Mouse (Mus musculus): ENCODE data around the gene Xpo4. TPM values are rescaled to one million over a fixed set of nuclear protein-coding genes. Genes with fewer than 3 reads are reported as not detected.

Xpo4 gene
- total RNA-seq, 2 experiments from 2014 or later: 18.5 to 20.1 TPM

- no peak for DNase-seq
- intact Hi-C loops (cut with DNase I): no loop called here
Observed at GRCm38 (mm10) chr14:57615828-57616227, 49.4 kb downstream of the Xpo4 start.

GRCm38 (mm10) chr14:57611034-57611433 lies 54.2 kb downstream of the Xpo4 start:
- DNase-seq: no peak
- intact Hi-C loops (cut with DNase I): no loop called here

- DNase-seq: no peak
- intact Hi-C loops (cut with DNase I): no loop called here
Observed at GRCm38 (mm10) chr14:57609816-57610329, 55.4 kb downstream of the Xpo4 start.

- intact Hi-C loops (cut with DNase I): no loop called here
Observed at GRCm38 (mm10) chr14:57607500-57607899, 57.7 kb downstream of the Xpo4 start.

GRCm38 (mm10) chr14:57606663-57607365 lies 58.4 kb downstream of the Xpo4 start:
- no peak for DNase-seq
- intact Hi-C loops (cut with DNase I): no loop called here

More at GRCm38 (mm10) chr14:57607500-57607899, 57.7 kb downstream of the Xpo4 start:
- peak; percentile 95 for DNase-seq

GRCm38 (mm10) chr14:57593279-57593678 lies 72.0 kb downstream of the Xpo4 start:
- intact Hi-C loops (cut with DNase I): no loop called here
- DNase-seq: no peak

- DNase-seq: no peak
- intact Hi-C loops (cut with DNase I): no loop called here
Observed at GRCm38 (mm10) chr14:57591830-57592229, 73.4 kb downstream of the Xpo4 start.

- no peak for DNase-seq
- intact Hi-C loops (cut with DNase I): no loop called here
Observed at GRCm38 (mm10) chr14:57576364-57577060, 88.7 kb downstream of the Xpo4 start.

- no peak for DNase-seq
- intact Hi-C loops (cut with DNase I): no loop called here
Observed at GRCm38 (mm10) chr14:57574792-57575587, 90.2 kb downstream of the Xpo4 start.

- intact Hi-C loops (cut with DNase I): no loop called here
- DNase-seq: peak; percentile 98
Observed at GRCm38 (mm10) chr14:57571155-57572133, 93.8 kb downstream of the Xpo4 start, which contains the start of gene Eef1akmt1. Eef1akmt1 (minus strand) TSS chr14:57571612.

GRCm38 (mm10) chr14:57565626-57566025 lies 99.6 kb downstream of the Xpo4 start:
- no peak for DNase-seq
- intact Hi-C loops (cut with DNase I): no loop called here

- DNase-seq: no peak
- intact Hi-C loops (cut with DNase I): no loop called here
Observed at GRCm38 (mm10) chr14:57556922-57557321, 108.3 kb downstream of the Xpo4 start.

GRCm38 (mm10) chr14:57555471-57556070 lies 109.7 kb downstream of the Xpo4 start:
- intact Hi-C loops (cut with DNase I): no loop called here
- DNase-seq: no peak

- intact Hi-C loops (cut with DNase I): no loop called here
- no peak for DNase-seq
Observed at GRCm38 (mm10) chr14:57554434-57554833, 110.8 kb downstream of the Xpo4 start.

GRCm38 (mm10) chr14:57552945-57553344 lies 112.3 kb downstream of the Xpo4 start:
- intact Hi-C loops (cut with DNase I): no loop called here
- no peak for DNase-seq

GRCm38 (mm10) chr14:57547062-57547461 lies 118.2 kb downstream of the Xpo4 start:
- intact Hi-C loops (cut with DNase I): no loop called here
- DNase-seq: no peak

GRCm38 (mm10) chr14:57546557-57547021 lies 118.6 kb downstream of the Xpo4 start:
- intact Hi-C loops (cut with DNase I): no loop called here

GRCm38 (mm10) chr14:57546131-57546530 lies 119.1 kb downstream of the Xpo4 start:
- intact Hi-C loops (cut with DNase I): no loop called here

More at GRCm38 (mm10) chr14:57546557-57547021, 118.6 kb downstream of the Xpo4 start:
- no peak for DNase-seq

GRCm38 (mm10) chr14:57545526-57545925 lies 119.7 kb downstream of the Xpo4 start:
- intact Hi-C loops (cut with DNase I): no loop called here
- no peak for DNase-seq

More at GRCm38 (mm10) chr14:57546131-57546530, 119.1 kb downstream of the Xpo4 start:
- no peak for DNase-seq
